Mouse (Mus musculus) adrenal gland, adult 18-20 months (tissue): ENCODE measurements around the gene Notch2. TPM values are rescaled to one million over a fixed set of nuclear protein-coding genes. Genes with fewer than 3 reads are reported as not detected.

Source experiments
- DNase-seq, 2 experiments: peaks; one replicate each; pipeline ENCODE4 v3.0.0; 2021 to 2022; ENCODE audit warnings: low spot score in 2 of 2
- long read RNA-seq, 2 experiments: library from polyadenylated mRNA; stranded (forward); transcript quantifications; one replicate each; pipeline ENCODE4 v2.0.0; 2021
- total RNA-seq, 2 experiments: library from RNA; stranded (reverse); gene quantifications; 1 replicate in 1 of 2; 2 replicates in 1 of 2; pipeline ENCODE4 v1.2.3; 2021

Notch2 gene
- total RNA-seq, result 10 to 100 TPM; 46.6 to 79.1 TPM
- long read RNA-seq, experiment 1, result 0 reads
- long read RNA-seq, experiment 2, partial matches to known transcripts, result 0 of 4 reads
- long read RNA-seq, experiment 2, other reads (novel, unspliced or antisense), result 4 of 4 reads

GRCm38 (mm10) chr3:98013401-98014281 is at the start of gene Notch2:
TSS of gene Notch2 (plus strand) at chr3:98013527.
- peak; percentile 96 to 97 for DNase-seq

GRCm38 (mm10) chr3:97964878-97965353 is 48.4 kb upstream of the Notch2 start:
- no peak for DNase-seq

- no peak for DNase-seq
These were observed 45.7 kb upstream of the Notch2 start for GRCm38 (mm10) chr3:97967627-97968026.

- DNase-seq, result no peak
These were observed 45.1 kb upstream of the Notch2 start for GRCm38 (mm10) chr3:97968191-97968590.

GRCm38 (mm10) chr3:97969019-97969418 is 44.3 kb upstream of the Notch2 start:
- no peak for DNase-seq

- DNase-seq, result no peak
These were observed 42.2 kb upstream of the Notch2 start for GRCm38 (mm10) chr3:97971117-97971516.

GRCm38 (mm10) chr3:97972200-97972599 is 41.1 kb upstream of the Notch2 start:
- no peak for DNase-seq

GRCm38 (mm10) chr3:97972707-97973106 is 40.6 kb upstream of the Notch2 start:
- no peak for DNase-seq

GRCm38 (mm10) chr3:97973306-97973705 is 40.0 kb upstream of the Notch2 start:
- no peak for DNase-seq

GRCm38 (mm10) chr3:97974197-97974770 is 39.0 kb upstream of the Notch2 start:
- no peak for DNase-seq

- no peak for DNase-seq
These were observed 36.6 kb upstream of the Notch2 start for GRCm38 (mm10) chr3:97976706-97977105.

GRCm38 (mm10) chr3:97978710-97979109 is 34.6 kb upstream of the Notch2 start:
- DNase-seq, result no peak

- no peak for DNase-seq
These were observed 32.5 kb upstream of the Notch2 start for GRCm38 (mm10) chr3:97980683-97981327.

- no peak for DNase-seq
These were observed 31.9 kb upstream of the Notch2 start for GRCm38 (mm10) chr3:97981376-97981906.

- DNase-seq, result no peak
These were observed 28.3 kb upstream of the Notch2 start for GRCm38 (mm10) chr3:97984870-97985506.

GRCm38 (mm10) chr3:97985691-97986090 is 27.6 kb upstream of the Notch2 start:
- DNase-seq, result no peak

GRCm38 (mm10) chr3:97987153-97987552 is 26.2 kb upstream of the Notch2 start:
- DNase-seq, result no peak

- no peak for DNase-seq
These were observed 24.6 kb upstream of the Notch2 start for GRCm38 (mm10) chr3:97988756-97989155.

GRCm38 (mm10) chr3:97990576-97990975 is 22.8 kb upstream of the Notch2 start:
- DNase-seq, result no peak

GRCm38 (mm10) chr3:97992289-97992688 is 21.0 kb upstream of the Notch2 start:
- DNase-seq, result no peak

- DNase-seq, result no peak
These were observed 20.1 kb upstream of the Notch2 start for GRCm38 (mm10) chr3:97993196-97993595.
